Mouse (Mus musculus) olfactory bulb, adult 2 months (tissue): Measurements from ENCODE around the gene Chmp6.

Experiments
- CTCF ChIP-seq: fragments of 200-500 bp; IDR thresholded peaks from 2 replicates; pipeline ENCODE4 v1.5.1; 2012; ENCODE audit warnings: low read depth, mild to moderate bottlenecking, low read length, moderate library complexity; ENCODE audit not compliant: insufficient read depth
- POLR2A ChIP-seq: fragments of 200-500 bp; IDR thresholded peaks from 2 replicates; pipeline ENCODE4 v1.6.1; 2012; ENCODE audit warnings: mild to moderate bottlenecking, low read depth, low read length, moderate library complexity; ENCODE audit not compliant: insufficient read depth

DNA sequence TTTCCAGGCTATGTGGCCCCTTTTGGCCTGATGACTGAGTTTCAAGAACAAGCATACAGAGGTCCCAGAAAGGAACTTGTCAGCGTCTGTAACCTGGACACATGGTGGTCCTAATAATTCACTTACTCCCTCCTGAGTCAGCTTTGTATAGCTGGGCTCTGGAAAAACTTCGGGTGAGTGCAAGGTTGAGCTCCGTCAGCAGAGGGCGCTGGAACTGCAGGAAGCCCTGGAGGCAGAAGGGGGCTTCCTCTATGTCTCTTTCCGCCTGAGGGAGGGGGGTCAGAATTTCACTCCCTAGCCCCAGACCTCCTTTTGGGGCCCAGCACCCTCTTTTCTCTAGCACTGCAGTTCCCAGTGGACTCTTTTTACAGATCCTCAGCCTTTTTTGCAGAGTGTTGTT is 3.8 kb upstream of the Chmp6 start:
- TF ChIP-seq POLR2A (no peak), CTCF (peak; percentile 77)
